Mouse (Mus musculus) macrophage (primary cell): ENCODE results near the gene Hoxd12. TPM values are rescaled to one million over a fixed set of nuclear protein-coding genes. Genes with fewer than 3 reads are reported as not detected.

Source experiments
- H3K27ac ChIP-seq: fragments of 350-480 bp; formaldehyde crosslinking; 2 replicates; pipeline ENCODE4 v1.9.0; 2021
- H3K36me3 ChIP-seq: fragments of 350-480 bp; formaldehyde crosslinking; 2 replicates; pipeline ENCODE4 v1.9.0; 2021; ENCODE audit errors: inconsistent target
- H3K4me3 ChIP-seq: fragments of 350-480 bp; formaldehyde crosslinking; 2 replicates; pipeline ENCODE4 v1.9.0; 2021; ENCODE audit errors: inconsistent target
- H3K79me2 ChIP-seq: fragments of 350-480 bp; formaldehyde crosslinking; 2 replicates; pipeline ENCODE4 v1.9.0; 2021; ENCODE audit errors: inconsistent target
- WGBS: methylation state at CpG from one replicate; pipeline ENCODE4 v1.1.7; 2026; ENCODE audit warnings: inconsistent platforms; ENCODE audit not compliant: missing documents; 5-methylcytosine and 5-hydroxymethylcytosine counted together
- polyA plus RNA-seq: library from polyadenylated mRNA; stranded (reverse); fragments of 250-400 nt; gene quantifications from 3 replicates; pipeline ENCODE4 v1.2.4, GENCODE M21; 2018; ENCODE audit warnings: inconsistent platforms

Gene Hoxd12
- polyA plus RNA-seq, 1 experiment from 2014 or later: not detected

GRCm38 (mm10) chr2:74713239-74714150 lies 38.7 kb downstream of the Hoxd12 start:
- Histone ChIP-seq H3K36me3 (no peaks in the 10 kb centered on the region), H3K27ac (no peak overlapping the region), H3K4me3 (no peak overlapping the region), H3K79me2 (no peaks in the 10 kb centered on the region)
- 30% methylated on average over 19 of the region's 19 CpGs for WGBS

- WGBS: 12% methylated on average over 18 of the region's 18 CpGs
Measured at GRCm38 (mm10) chr2:74714156-74714789, 39.5 kb downstream of the Hoxd12 start.

GRCm38 (mm10) chr2:74714881-74715280 lies 40.1 kb downstream of the Hoxd12 start:
- no peak overlapping the region for H3K4me3 ChIP-seq
- no peaks in the 10 kb centered on the region for H3K79me2 ChIP-seq
- H3K27ac ChIP-seq: no peak overlapping the region
- WGBS: 6% methylated on average over 14 of the region's 14 CpGs
- no peaks in the 10 kb centered on the region for H3K36me3 ChIP-seq

More at GRCm38 (mm10) chr2:74714156-74714789, 39.5 kb downstream of the Hoxd12 start:
- Histone ChIP-seq H3K36me3 (no peaks in the 10 kb centered on the region), H3K4me3 (no peak overlapping the region), H3K27ac (no peak overlapping the region), H3K79me2 (no peaks in the 10 kb centered on the region)

GRCm38 (mm10) chr2:74715504-74716241 lies 40.9 kb downstream of the Hoxd12 start:
- Histone ChIP-seq H3K27ac (no peak overlapping the region), H3K79me2 (no peaks in the 10 kb centered on the region), H3K36me3 (no peaks in the 10 kb centered on the region), H3K4me3 (no peak overlapping the region)
- 3% methylated on average over 24 of the region's 26 CpGs for WGBS

GRCm38 (mm10) chr2:74720384-74720783 lies 45.6 kb downstream of the Hoxd12 start:
- no peaks in the 10 kb centered on the region for H3K36me3 ChIP-seq
- H3K79me2 ChIP-seq: no peaks in the 10 kb centered on the region
- no peak overlapping the region for H3K4me3 ChIP-seq
- 43% methylated on average over 2 of the region's 2 CpGs for WGBS
- H3K27ac ChIP-seq: no peak overlapping the region

GRCm38 (mm10) chr2:74720955-74721491 lies 46.2 kb downstream of the Hoxd12 start:
- 65% methylated on average over 5 of the region's 5 CpGs for WGBS
- Histone ChIP-seq H3K27ac (no peak overlapping the region), H3K4me3 (no peak overlapping the region), H3K36me3 (no peaks in the 10 kb centered on the region), H3K79me2 (no peaks in the 10 kb centered on the region)

GRCm38 (mm10) chr2:74721882-74722281 lies 47.1 kb downstream of the Hoxd12 start:
- no peak overlapping the region for H3K4me3 ChIP-seq
- H3K27ac ChIP-seq: no peak overlapping the region
- no peaks in the 10 kb centered on the region for H3K36me3 ChIP-seq

GRCm38 (mm10) chr2:74722949-74723348 lies 48.1 kb downstream of the Hoxd12 start:
- H3K79me2 ChIP-seq: no peaks in the 10 kb centered on the region
- H3K36me3 ChIP-seq: no peaks in the 10 kb centered on the region
- no peak overlapping the region for H3K27ac ChIP-seq
- 35% methylated on average over 8 of the region's 8 CpGs for WGBS
- no peak overlapping the region for H3K4me3 ChIP-seq

More at GRCm38 (mm10) chr2:74721882-74722281, 47.1 kb downstream of the Hoxd12 start:
- H3K79me2 ChIP-seq: no peaks in the 10 kb centered on the region
- WGBS: 17% methylated on average over 6 of the region's 6 CpGs

GRCm38 (mm10) chr2:74724244-74725015 lies 49.6 kb downstream of the Hoxd12 start:
- 65% methylated on average over 7 of the region's 7 CpGs for WGBS
- H3K36me3 ChIP-seq: no peaks in the 10 kb centered on the region
- no peak overlapping the region for H3K4me3 ChIP-seq
- H3K27ac ChIP-seq: no peak overlapping the region
- no peaks in the 10 kb centered on the region for H3K79me2 ChIP-seq

GRCm38 (mm10) chr2:74725171-74725570 lies 50.4 kb downstream of the Hoxd12 start:
- no peak overlapping the region for H3K4me3 ChIP-seq
- H3K27ac ChIP-seq: no peak overlapping the region
- 82% methylated on average over 17 of the region's 17 CpGs for WGBS
- no peaks in the 10 kb centered on the region for H3K79me2 ChIP-seq
- H3K36me3 ChIP-seq: no peaks in the 10 kb centered on the region

- 57% methylated on average over 5 of the region's 5 CpGs for WGBS
- no peaks in the 10 kb centered on the region for H3K79me2 ChIP-seq
- H3K27ac ChIP-seq: no peak within 1 kb of the TSS
- no peaks in the 10 kb centered on the region for H3K36me3 ChIP-seq
- H3K4me3 ChIP-seq: no peak within 1 kb of the TSS
Measured at GRCm38 (mm10) chr2:74726551-74726950, 51.7 kb downstream of the Hoxd12 start, which contains the start of gene Gm28230. Gene Gm28230, plus strand, starts transcription at chr2:74726728.

- Histone ChIP-seq H3K4me3 (no peak overlapping the region), H3K27ac (no peak overlapping the region), H3K79me2 (no peaks in the 10 kb centered on the region), H3K36me3 (no peaks in the 10 kb centered on the region)
- 11% methylated on average over 43 of the region's 43 CpGs for WGBS
Measured at GRCm38 (mm10) chr2:74726973-74727639, 52.3 kb downstream of the Hoxd12 start.
